9 mouse cellular contexts compared by ENCODE assay signal in genomic region chr1:187452189-187452588, GRCm38 (mm10).
DNase-seq lines count a peak whose midpoint lies in the region; ATAC-seq and TF ChIP-seq lines count a peak whose summit lies in the region.
"Had no signal": no experiment of that assay in that cellular context is flagged by ENCODE, and none has a peak within 500 bp of the region (broad histone marks: within the 10 kb centered on the region; RNA-seq: fewer than 3 reads in every experiment).

No protein-coding gene starts in this region.

- peak; percentile 49 for DNase-seq in gastrocnemius, postnatal 10 days
- no peak for DNase-seq in gastrocnemius, postnatal 36 days
- DNase-seq in midbrain, embryonic 14.5 days: peak; percentile 56
- DNase-seq in ZHBTc4 (ENCODE audit: low read depth, low spot score): peak; percentile 87
- DNase-seq in lung, postnatal 4 days: peak; percentile 33 to 49

- no peaks in the 10 kb centered on the region for H3K36me3 ChIP-seq in midbrain, embryonic 14.5 days (ENCODE audit: control insufficient read depth, insufficient read depth, low read length)
- H3K36me3 ChIP-seq in midbrain, embryonic 13.5 days: no peaks in the 10 kb centered on the region
- H3K36me3 ChIP-seq: neural tube, embryonic 13.5 days had no signal

- H3K9me3 ChIP-seq in midbrain, embryonic 14.5 days (ENCODE audit: control insufficient read depth, low read length): no peaks in the 10 kb centered on the region
- H3K9me3 ChIP-seq in midbrain, embryonic 13.5 days: no peaks in the 10 kb centered on the region
- H3K9me3 ChIP-seq: neural tube, embryonic 13.5 days had no signal

- no peak overlapping the region for H3K4me2 ChIP-seq in midbrain, embryonic 14.5 days (ENCODE audit: low read length)
- no peak overlapping the region for H3K4me2 ChIP-seq in midbrain, embryonic 13.5 days (replicated peaks)
- H3K4me2 ChIP-seq: neural tube, embryonic 13.5 days had no signal

- no peak overlapping the region for H3K9ac ChIP-seq in midbrain, embryonic 14.5 days (replicated peaks; ENCODE audit: low read length)
- H3K9ac ChIP-seq in midbrain, embryonic 13.5 days (replicated peaks): no peak overlapping the region
- H3K9ac ChIP-seq: neural tube, embryonic 13.5 days had no signal

- intact Hi-C loops in gastrocnemius, postnatal 36 days (cut with DNase I): loop anchor here (5.0 to 10.0 kb wide), 2 partner anchors 323 to 520 kb away; no protein-coding TSS in a partner anchor

- no peaks in the 10 kb centered on the region for H3K4me1 ChIP-seq in midbrain, embryonic 14.5 days (ENCODE audit: control insufficient read depth, insufficient read depth, low read length)
- peaks cover 10% of the 10 kb centered on the region; the same call in 1 of the 2 replicates for H3K4me1 ChIP-seq in midbrain, embryonic 13.5 days (replicated peaks)
- H3K4me1 ChIP-seq in embryonic fibroblast, embryonic 13.5 days (ENCODE audit: control insufficient read depth, insufficient read depth, low read length): 0 out of 2 replicates have a peak, but pooled peaks cover 3% of the 10 kb centered on the region
- H3K4me1 ChIP-seq: neural tube, embryonic 13.5 days had no signal

- no peak for ATAC-seq in midbrain, embryonic 14.5 days (ENCODE audit: low FRiP score, low TSS enrichment)
- ATAC-seq in midbrain, embryonic 13.5 days: no peak
- no peak for ATAC-seq in erythroblast, adult 5-6 weeks (replicated peaks; ENCODE audit: low FRiP score, poor library complexity, severe bottlenecking)

- no peak overlapping the region for H3K4me3 ChIP-seq in midbrain, embryonic 14.5 days (replicated peaks; ENCODE audit: low read depth, low read length)
- H3K4me3 ChIP-seq in midbrain, embryonic 13.5 days (replicated peaks): no peak overlapping the region
- no peak overlapping the region for H3K4me3 ChIP-seq in embryonic fibroblast, embryonic 13.5 days (ENCODE audit: insufficient read depth, low read length)
- H3K4me3 ChIP-seq: neural tube, embryonic 13.5 days had no signal

- no peak overlapping the region for H3K27ac ChIP-seq in midbrain, embryonic 14.5 days (replicated peaks; ENCODE audit: low read depth, low read length)
- no peak overlapping the region for H3K27ac ChIP-seq in midbrain, embryonic 13.5 days
- no peak overlapping the region for H3K27ac ChIP-seq in embryonic fibroblast, embryonic 13.5 days (ENCODE audit: insufficient read depth, low read length)
- H3K27ac ChIP-seq: neural tube, embryonic 13.5 days had no signal

- peak; percentile 55; the same call in 1 of the 2 replicates for TF ChIP-seq CTCF in embryonic fibroblast, embryonic 13.5 days (IDR thresholded peaks at IDR 0.05; ENCODE audit: borderline replicate concordance, insufficient read depth, low read length)

- H3K27me3 ChIP-seq in midbrain, embryonic 14.5 days (ENCODE audit: control insufficient read depth, insufficient read depth, low read length): no peaks in the 10 kb centered on the region
- H3K27me3 ChIP-seq in midbrain, embryonic 13.5 days: 0 out of 2 replicates have a peak, but pooled peaks cover 7% of the 10 kb centered on the region
- H3K27me3 ChIP-seq: neural tube, embryonic 13.5 days had no signal

- WGBS in midbrain, embryonic 14.5 days: 34% methylated on average over 6 of the region's 6 CpGs
- WGBS in midbrain, embryonic 13.5 days: 32% methylated on average over 6 of the region's 6 CpGs

- TF ChIP-seq POLR2A in embryonic fibroblast, embryonic 13.5 days (IDR thresholded peaks at IDR 0.05; ENCODE audit: low read depth, low read length): no peak

Comparison
In these comparisons a context has a peak if more than half of its experiments do, and no peak if none do; other contexts are left out.
1. DNase-seq: peak in gastrocnemius, postnatal 10 days (single experiment), midbrain, embryonic 14.5 days (single experiment), ZHBTc4 (single experiment) and lung, postnatal 4 days (2 of 2); none in gastrocnemius, postnatal 36 days (0 of 2).